Comparison of ENCODE assay signal across 33 mouse cellular contexts in genomic region chr9:88348623-88349022, GRCm38 (mm10). TPM values are rescaled to one million over a fixed set of nuclear protein-coding genes. Genes with fewer than 3 reads are reported as not detected.
A peak's percentile ranks its signal among the peaks of the same experiment; 100 is the strongest.
DNase-seq lines count a peak whose midpoint lies in the region; ATAC-seq lines count a peak whose summit lies in the region.
"Had no signal": no experiment of that assay in that cellular context is flagged by ENCODE, and none has a peak within 500 bp of the region (broad histone marks: within the 10 kb centered on the region; RNA-seq: fewer than 3 reads in every experiment).

No protein-coding gene starts in this region.

- no peaks in the 10 kb centered on the region for H3K36me3 ChIP-seq in midbrain, embryonic 10.5 days
- H3K36me3 ChIP-seq: embryonic facial prominence, embryonic 10.5 days; embryonic facial prominence, embryonic 13.5 days; forebrain, embryonic 12.5 days; forebrain, embryonic 15.5 days; G1E; heart, embryonic 12.5 days; heart, embryonic 15.5 days; hindbrain, embryonic 12.5 days had no signal

- H3K4me3 ChIP-seq in midbrain, embryonic 10.5 days, result no peak overlapping the region
- H3K4me3 ChIP-seq: embryonic facial prominence, embryonic 10.5 days; embryonic facial prominence, embryonic 13.5 days; erythroblast, embryonic 14.5 days; forebrain, embryonic 12.5 days; forebrain, embryonic 15.5 days; heart, embryonic 12.5 days; heart, embryonic 15.5 days; hindbrain, embryonic 12.5 days had no signal

- H3K27me3 ChIP-seq in midbrain, embryonic 10.5 days (ENCODE audit: low read depth, poor library complexity, severe bottlenecking), result no peaks in the 10 kb centered on the region
- H3K27me3 ChIP-seq: CH12.LX; forebrain, embryonic 12.5 days; forebrain, embryonic 15.5 days; heart, embryonic 12.5 days; heart, embryonic 15.5 days; hindbrain, embryonic 12.5 days; Patski had no signal

- peak; percentile 76 for DNase-seq in heart, adult 11 months
- DNase-seq in heart, postnatal 10 days, result no peak
- DNase-seq in urinary bladder, postnatal 14 days (ENCODE audit: low spot score), result no peak
- no peak for DNase-seq in lung, postnatal 14 days
- no peak for DNase-seq in midbrain, embryonic 10.5 days (ENCODE audit: low spot score)
- DNase-seq in spleen, postnatal 4 days (ENCODE audit: low spot score in 2 of 2), result no peak
- DNase-seq: adrenal gland, postnatal 10 days; adrenal gland, postnatal 36 days; B cell, adult 2 months; cerebellum, adult 11 months; cerebellum, adult 2 months; cerebellum, adult 9-11 months; cerebellum, postnatal 25 days; embryo, embryonic 11 days; gastrocnemius, postnatal 10 days; gastrocnemius, postnatal 36 days; heart, adult 18-20 months; heart, postnatal 14 days; heart, postnatal 4 days had no signal

- intact Hi-C loops in heart, postnatal 10 days (cut with DNase I), result loop anchor here (5.0 kb wide), 1 partner anchor 91 kb away; no protein-coding TSS in a partner anchor

- H3K4me1 ChIP-seq in midbrain, embryonic 10.5 days, result peaks cover 4% of the 10 kb centered on the region
- H3K4me1 ChIP-seq: forebrain, embryonic 15.5 days had no signal

- peak; percentile 68 to 88 for ATAC-seq in hematopoietic stem cell, adult 5-6 weeks (replicated peaks in 1 of 2; ENCODE audit: insufficient read depth in 1 of 2, low FRiP score in 2 of 2, low TSS enrichment in 1 of 2, low read depth in 1 of 2, poor library complexity in 2 of 2, severe bottlenecking in 2 of 2)
- peak; percentile 95 for ATAC-seq in megakaryocyte progenitor cell, adult 5-6 weeks (replicated peaks; ENCODE audit: poor library complexity)
- ATAC-seq: forebrain, embryonic 15.5 days; hindbrain, embryonic 16.5 days; Patski had no signal

- WGBS in midbrain, embryonic 10.5 days, result 92% methylated on average over 6 of the region's 6 CpGs

- no peaks in the 10 kb centered on the region for H3K9me3 ChIP-seq in midbrain, embryonic 10.5 days (replicated peaks)
- H3K9me3 ChIP-seq: embryonic facial prominence, embryonic 10.5 days; embryonic facial prominence, embryonic 13.5 days; forebrain, embryonic 12.5 days; forebrain, embryonic 15.5 days; G1E; heart, embryonic 12.5 days; heart, embryonic 15.5 days; hindbrain, embryonic 12.5 days had no signal

- no peak overlapping the region for H3K27ac ChIP-seq in midbrain, embryonic 10.5 days (replicated peaks)
- H3K27ac ChIP-seq: embryonic facial prominence, embryonic 10.5 days; embryonic facial prominence, embryonic 13.5 days; forebrain, embryonic 12.5 days; forebrain, embryonic 15.5 days; heart, embryonic 15.5 days; hindbrain, embryonic 12.5 days had no signal

RNA-seq across cellular contexts. Expression of gene Nt5e, which starts 21.6 kb away (rescaled TPM):
- 10 to 100 TPM; 11.6 to 12.5 TPM for total RNA-seq in heart, postnatal 10 days (2021)
- total RNA-seq in hematopoietic stem cell, adult 5-6 weeks (2017), result 1.8 and 2.0 TPM in 2 replicates
- total RNA-seq in megakaryocyte progenitor cell, adult 5-6 weeks (2015), result 0.22 and 0.64 TPM in 2 replicates
- 0.84 and 1.1 TPM in 2 replicates for total RNA-seq in megakaryocyte progenitor cell, adult 5-6 weeks (2017)
- polyA plus RNA-seq in midbrain, embryonic 10.5 days (2016; fragmentation: Nextera tagmentation; extraction: Ambion mirVana), result 0.73 and 1.1 TPM in 2 replicates
- polyA plus RNA-seq: erythroblast, embryonic 14.5 days; G1E had no signal
